In genomic region chr7:111164994-111165393, GRCm38 (mm10) we compare ENCODE assay signal across 25 mouse cellular contexts.
DNase-seq lines count a peak whose midpoint lies in the region; ATAC-seq and TF ChIP-seq lines count a peak whose summit lies in the region.
"Had no signal": no experiment of that assay in that cellular context is flagged by ENCODE, and none has a peak within 500 bp of the region (broad histone marks: within the 10 kb centered on the region; RNA-seq: fewer than 3 reads in every experiment).

No protein-coding gene starts in this region.

- no peaks in the 10 kb centered on the region for H3K36me3 ChIP-seq in forebrain, embryonic 14.5 days (ENCODE audit: control insufficient read depth, insufficient read depth, low read length)
- no peaks in the 10 kb centered on the region for H3K36me3 ChIP-seq in forebrain, embryonic 11.5 days (ENCODE audit: control insufficient read depth, insufficient read depth, low read length)
- H3K36me3 ChIP-seq in embryonic facial prominence, embryonic 15.5 days: no peaks in the 10 kb centered on the region
- H3K36me3 ChIP-seq in hindbrain, embryonic 14.5 days (replicated peaks; ENCODE audit: control insufficient read depth, insufficient read depth): no peaks in the 10 kb centered on the region
- H3K36me3 ChIP-seq: embryonic facial prominence, embryonic 12.5 days; forebrain, embryonic 15.5 days; G1E; heart, embryonic 10.5 days; hindbrain, embryonic 13.5 days; intestine, embryonic 15.5 days had no signal

- no peaks in the 10 kb centered on the region for H3K4me1 ChIP-seq in forebrain, embryonic 14.5 days (ENCODE audit: control insufficient read depth, insufficient read depth, low read length)
- H3K4me1 ChIP-seq in forebrain, embryonic 11.5 days (replicated peaks; ENCODE audit: control insufficient read depth, insufficient read depth, low read length): no peaks in the 10 kb centered on the region
- H3K4me1 ChIP-seq in bone marrow macrophage, adult 2 months (ENCODE audit: control insufficient read depth, insufficient read depth, low read length): peaks cover 38% of the 10 kb centered on the region
- H3K4me1 ChIP-seq in embryonic facial prominence, embryonic 15.5 days: no peaks in the 10 kb centered on the region
- H3K4me1 ChIP-seq in hindbrain, embryonic 14.5 days (replicated peaks; ENCODE audit: control insufficient read depth, insufficient read depth, low read length): no peaks in the 10 kb centered on the region
- H3K4me1 ChIP-seq: embryonic facial prominence, embryonic 12.5 days; heart, embryonic 10.5 days; hindbrain, embryonic 13.5 days had no signal

- H3K27me3 ChIP-seq in forebrain, embryonic 14.5 days (replicated peaks; ENCODE audit: control insufficient read depth, insufficient read depth, low read length): no peaks in the 10 kb centered on the region
- no peaks in the 10 kb centered on the region for H3K27me3 ChIP-seq in forebrain, embryonic 11.5 days (ENCODE audit: control insufficient read depth, insufficient read depth, low read length)
- no peaks in the 10 kb centered on the region for H3K27me3 ChIP-seq in embryonic facial prominence, embryonic 15.5 days
- no peaks in the 10 kb centered on the region for H3K27me3 ChIP-seq in hindbrain, embryonic 14.5 days (ENCODE audit: control insufficient read depth, insufficient read depth, low read length)
- H3K27me3 ChIP-seq: embryonic facial prominence, embryonic 12.5 days; forebrain, embryonic 15.5 days; hindbrain, embryonic 13.5 days; intestine, embryonic 15.5 days had no signal

- peak; percentile 38 for DNase-seq in forebrain, embryonic 14.5 days (ENCODE audit: low spot score)
- DNase-seq in forebrain, embryonic 11.5 days (ENCODE audit: low spot score): no peak
- peak; percentile 25 for DNase-seq in left cerebral cortex, postnatal 4 days
- no peak for DNase-seq in left cerebral cortex, postnatal 14 days (ENCODE audit: low spot score in 2 of 2)
- no peak for DNase-seq in left cerebral cortex, postnatal 10 days (ENCODE audit: extremely low spot score in 1 of 2, low spot score in 2 of 2)
- DNase-seq in hindbrain, embryonic 14.5 days (ENCODE audit: low spot score): no peak
- DNase-seq: adrenal gland, postnatal 14 days; B cell, adult 2 months; cerebellum, adult 11 months; cerebellum, adult 9-10 months; embryo, embryonic 11 days; gastrocnemius, postnatal 36 days; heart, adult 18-20 months; heart, postnatal 10 days; kidney, adult 18-20 months had no signal

- no peaks in the 10 kb centered on the region for H3K9me3 ChIP-seq in forebrain, embryonic 14.5 days (replicated peaks; ENCODE audit: control insufficient read depth, low read length)
- no peaks in the 10 kb centered on the region for H3K9me3 ChIP-seq in forebrain, embryonic 11.5 days (ENCODE audit: control insufficient read depth, low read length)
- no peaks in the 10 kb centered on the region for H3K9me3 ChIP-seq in embryonic facial prominence, embryonic 15.5 days (replicated peaks)
- H3K9me3 ChIP-seq in hindbrain, embryonic 14.5 days (ENCODE audit: control insufficient read depth, low read length): no peaks in the 10 kb centered on the region
- H3K9me3 ChIP-seq: embryonic facial prominence, embryonic 12.5 days; forebrain, embryonic 15.5 days; G1E; heart, embryonic 10.5 days; hindbrain, embryonic 13.5 days; intestine, embryonic 15.5 days had no signal

- WGBS in forebrain, embryonic 14.5 days: 65% methylated on average over 3 of the region's 3 CpGs
- WGBS in forebrain, embryonic 11.5 days: 82% methylated on average over 3 of the region's 3 CpGs
- 55% methylated on average over 3 of the region's 3 CpGs for WGBS in embryonic facial prominence, embryonic 15.5 days
- 71% methylated on average over 3 of the region's 3 CpGs for WGBS in hindbrain, embryonic 14.5 days

- TF ChIP-seq CTCF in bone marrow macrophage, adult 2 months (IDR thresholded peaks at IDR 0.05; ENCODE audit: low read depth, low read length): no peak

- no peak overlapping the region for H3K27ac ChIP-seq in forebrain, embryonic 14.5 days (ENCODE audit: low read depth, low read length)
- no peak overlapping the region for H3K27ac ChIP-seq in forebrain, embryonic 11.5 days (ENCODE audit: low read depth, low read length)
- peak overlapping the region; percentile 93 for H3K27ac ChIP-seq in bone marrow macrophage, adult 2 months (ENCODE audit: insufficient read depth, low read depth, low read length)
- H3K27ac ChIP-seq in embryonic facial prominence, embryonic 15.5 days (replicated peaks): 0 out of 2 replicates have a peak overlapping the region, but pooled peaks have one; percentile 30
- no peak overlapping the region for H3K27ac ChIP-seq in hindbrain, embryonic 14.5 days
- H3K27ac ChIP-seq: embryonic facial prominence, embryonic 12.5 days; forebrain, embryonic 15.5 days; heart, embryonic 10.5 days; hindbrain, embryonic 13.5 days; intestine, embryonic 15.5 days had no signal

- TF ChIP-seq POLR2A in bone marrow macrophage, adult 2 months (IDR thresholded peaks at IDR 0.05; ENCODE audit: borderline replicate concordance, low read depth, low read length): no peak

- no peak overlapping the region for H3K4me3 ChIP-seq in forebrain, embryonic 14.5 days (ENCODE audit: low read depth, low read length)
- no peak overlapping the region for H3K4me3 ChIP-seq in forebrain, embryonic 11.5 days (ENCODE audit: low read depth, low read length)
- H3K4me3 ChIP-seq in bone marrow macrophage, adult 2 months (ENCODE audit: insufficient read depth, low read length): no peak overlapping the region
- no peak overlapping the region for H3K4me3 ChIP-seq in embryonic facial prominence, embryonic 15.5 days (replicated peaks)
- no peak overlapping the region for H3K4me3 ChIP-seq in hindbrain, embryonic 14.5 days (replicated peaks; ENCODE audit: low read length)
- H3K4me3 ChIP-seq: embryonic facial prominence, embryonic 12.5 days; forebrain, embryonic 15.5 days; heart, embryonic 10.5 days; hindbrain, embryonic 13.5 days; intestine, embryonic 15.5 days had no signal

- no peak for ATAC-seq in forebrain, embryonic 14.5 days
- ATAC-seq in forebrain, embryonic 11.5 days (replicated peaks; ENCODE audit: low FRiP score): no peak
- no peak for ATAC-seq in embryonic facial prominence, embryonic 15.5 days (ENCODE audit: insufficient number of reproducible peaks, low FRiP score, low TSS enrichment, low read depth)
- ATAC-seq in hindbrain, embryonic 14.5 days (ENCODE audit: low FRiP score): no peak
- ATAC-seq: activated CD4-positive, CD25-positive, alpha-beta regulatory T cell, adult 4 months; CD4-positive, CD25-positive, alpha-beta regulatory T cell, adult 4 months; forebrain, embryonic 15.5 days; intestine, embryonic 15.5 days had no signal

- no peak overlapping the region for H3K4me2 ChIP-seq in forebrain, embryonic 14.5 days (ENCODE audit: low read length)
- H3K4me2 ChIP-seq in forebrain, embryonic 11.5 days (ENCODE audit: low read depth, low read length, severe bottlenecking): no peak overlapping the region
- H3K4me2 ChIP-seq in embryonic facial prominence, embryonic 15.5 days (replicated peaks): no peak overlapping the region
- no peak overlapping the region for H3K4me2 ChIP-seq in hindbrain, embryonic 14.5 days (replicated peaks)
- H3K4me2 ChIP-seq: embryonic facial prominence, embryonic 12.5 days; forebrain, embryonic 15.5 days; hindbrain, embryonic 13.5 days; intestine, embryonic 15.5 days had no signal

- intact Hi-C loops in left cerebral cortex, postnatal 4 days (cut with DNase I): no loop called here
- intact Hi-C loops in left cerebral cortex, postnatal 14 days (cut with DNase I): no loop called here
- intact Hi-C loops in left cerebral cortex, postnatal 10 days (cut with DNase I): no loop called here

- H3K9ac ChIP-seq in forebrain, embryonic 14.5 days (ENCODE audit: low read length): no peak overlapping the region
- H3K9ac ChIP-seq in forebrain, embryonic 11.5 days (ENCODE audit: low read length): no peak overlapping the region
- H3K9ac ChIP-seq in embryonic facial prominence, embryonic 15.5 days: no peak overlapping the region
- no peak overlapping the region for H3K9ac ChIP-seq in hindbrain, embryonic 14.5 days
- H3K9ac ChIP-seq: embryonic facial prominence, embryonic 12.5 days; forebrain, embryonic 15.5 days; hindbrain, embryonic 13.5 days; intestine, embryonic 15.5 days had no signal

Comparison
In these comparisons a context has a peak if more than half of its experiments do, and no peak if none do; other contexts are left out.
1. DNase-seq: peak in forebrain, embryonic 14.5 days (single experiment) and left cerebral cortex, postnatal 4 days (single experiment); none in forebrain, embryonic 11.5 days (single experiment), left cerebral cortex, postnatal 14 days (0 of 2), left cerebral cortex, postnatal 10 days (0 of 2) and hindbrain, embryonic 14.5 days (single experiment).
2. H3K27ac ChIP-seq: peak in bone marrow macrophage, adult 2 months (single experiment) and embryonic facial prominence, embryonic 15.5 days (single experiment); none in forebrain, embryonic 14.5 days (single experiment), forebrain, embryonic 11.5 days (single experiment) and hindbrain, embryonic 14.5 days (single experiment).